Mouse (Mus musculus): Measurements from ENCODE around the gene Dnajc8.

GRCm38 (mm10) chr4:132505034-132505738 lies 30.2 kb upstream of the Dnajc8 start:
- no peak for TF ChIP-seq POLR2A (IDR thresholded peaks at IDR 0.05; ENCODE audit: control insufficient read depth, low read depth, low read length)
- no peak for TF ChIP-seq CTCF (IDR thresholded peaks at IDR 0.05; ENCODE audit: control insufficient read depth, insufficient read depth, insufficient replicate concordance, low read depth, low read length)

All from testis, adult 2 months (tissue).